Mouse (Mus musculus) megakaryocyte, embryonic 14.5 days (primary cell): ENCODE measurements at regions not wholly inside any gene's neighbourhood (a gene's known extent, or its start where the extent isn't known, plus 50 kb on each side); places are given as distances from the start of the nearest gene placed in this dataset.

Experiments
- FLI1 ChIP-seq: IDR thresholded peaks from 2 replicates; pipeline ENCODE4 v1.6.1; 2012; ENCODE audit warnings: low read length, inconsistent platforms, mixed read lengths
- GATA1 ChIP-seq: IDR thresholded peaks from 3 replicates; pipeline ENCODE4 v1.6.1; 2012; ENCODE audit warnings: mixed read lengths, low read length, inconsistent platforms, borderline replicate concordance

DNA sequence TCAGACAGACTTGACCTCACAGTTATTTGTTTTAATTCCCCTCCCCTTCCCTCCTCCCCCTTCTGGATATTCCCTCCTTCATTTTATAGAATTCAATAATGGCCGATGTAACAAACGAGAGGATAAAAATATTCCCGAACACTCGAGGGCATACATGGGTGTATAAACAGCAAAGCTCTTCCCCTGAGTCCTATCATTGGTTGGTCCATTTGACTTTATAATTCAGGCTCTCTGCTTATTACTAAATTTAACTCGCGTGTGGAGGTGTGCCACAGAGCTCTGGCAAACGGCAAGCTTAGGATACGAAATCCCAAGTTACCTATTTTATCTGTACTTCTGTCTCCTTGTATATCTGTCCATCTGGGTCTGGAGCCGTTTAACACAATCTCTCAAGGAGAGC is 82.1 kb upstream of the Zfp64 start:
- TF ChIP-seq GATA1 (no peak), FLI1 (no peak)
